Mouse (Mus musculus): ENCODE measurements around the gene 1700021F05Rik.

Gene 1700021F05Rik

DNA sequence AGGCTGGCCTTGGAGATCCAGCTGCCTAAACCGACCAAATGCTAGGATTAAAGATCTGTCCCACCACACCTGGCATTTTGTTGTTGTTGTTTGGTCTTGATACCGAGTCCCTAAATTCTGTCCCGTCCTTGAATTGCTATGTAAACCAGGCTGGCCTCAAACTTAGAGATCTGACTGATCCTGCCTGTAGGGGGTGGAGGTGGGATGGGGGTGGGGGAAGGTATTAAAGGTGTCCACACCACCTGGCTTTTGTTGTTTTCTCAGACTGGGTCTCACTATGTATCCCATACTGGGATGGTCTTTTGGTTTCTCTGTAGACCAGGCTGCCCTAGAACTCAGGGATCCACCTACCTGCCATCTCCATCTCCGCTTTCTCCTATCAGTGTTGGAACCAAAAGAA is 59.6 kb downstream of the 1700021F05Rik start:
- DNase-seq: no peak

DNA sequence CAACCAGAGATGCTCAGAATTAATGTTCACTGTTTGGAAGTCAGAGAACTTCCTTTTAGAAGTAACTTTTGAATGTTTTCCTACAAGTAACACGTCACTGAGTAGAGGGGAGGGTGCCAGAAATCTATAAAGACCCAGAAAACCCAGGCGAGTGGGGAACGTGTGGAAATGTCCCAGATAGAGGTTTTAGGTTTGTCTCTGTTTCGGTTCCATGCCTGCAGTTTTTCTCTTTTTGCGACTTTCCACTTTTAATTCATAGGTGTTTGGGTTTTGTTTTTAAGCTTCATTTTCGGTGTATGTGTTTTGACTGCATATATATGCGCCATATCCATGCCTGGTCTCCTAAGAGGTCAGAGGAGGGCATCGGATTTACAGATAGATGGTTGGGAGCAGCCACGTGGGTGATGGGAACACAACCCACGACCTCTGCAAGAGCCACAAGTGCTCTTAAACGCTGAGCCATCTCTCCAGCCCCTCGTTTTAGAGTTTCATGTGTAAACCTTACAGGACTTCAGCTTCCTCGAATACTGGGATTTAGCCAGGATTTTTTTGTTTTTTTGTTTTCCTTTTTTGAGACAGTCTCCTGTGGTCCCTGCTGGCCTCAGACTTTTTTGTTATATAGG is 60.5 kb downstream of the 1700021F05Rik start:
- no peak for DNase-seq

DNA sequence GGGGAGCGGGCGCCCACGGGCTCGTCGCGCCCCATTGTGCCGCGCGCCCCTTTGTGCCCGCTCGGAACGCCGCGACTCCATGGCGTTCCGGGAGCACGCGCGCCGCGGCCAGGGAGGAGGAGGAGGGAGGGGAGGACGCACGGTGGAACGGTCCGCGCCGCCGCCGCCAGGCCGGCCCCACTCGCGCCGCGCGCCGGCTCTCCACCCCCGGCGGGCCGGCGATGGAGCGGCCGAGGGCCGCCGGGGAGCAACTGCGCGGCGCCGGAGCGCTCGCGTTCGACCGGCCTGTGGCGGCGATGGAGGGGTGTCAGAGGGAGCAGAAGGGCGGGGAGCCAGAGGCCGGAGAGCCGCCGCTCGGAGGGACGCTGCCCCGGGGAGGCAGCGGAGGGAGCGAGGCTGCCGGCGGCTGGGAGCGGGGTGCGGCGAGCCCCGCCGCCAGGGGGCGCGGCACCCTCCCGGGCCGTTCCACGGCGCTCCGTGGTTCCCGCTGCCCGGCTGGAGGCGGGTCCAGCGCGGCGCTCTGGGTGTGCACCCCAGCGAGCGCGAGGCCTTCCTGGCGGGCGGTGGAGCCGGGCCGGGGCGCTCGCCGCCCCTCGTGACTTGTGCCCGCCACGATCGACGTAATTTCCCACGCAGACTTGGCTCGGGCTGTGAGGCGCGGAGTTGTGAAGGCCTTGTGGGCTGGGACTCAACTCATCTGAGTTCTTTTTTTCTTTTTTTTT is 61.2 kb downstream of the 1700021F05Rik start:
- DNase-seq: peak; percentile 86

DNA sequence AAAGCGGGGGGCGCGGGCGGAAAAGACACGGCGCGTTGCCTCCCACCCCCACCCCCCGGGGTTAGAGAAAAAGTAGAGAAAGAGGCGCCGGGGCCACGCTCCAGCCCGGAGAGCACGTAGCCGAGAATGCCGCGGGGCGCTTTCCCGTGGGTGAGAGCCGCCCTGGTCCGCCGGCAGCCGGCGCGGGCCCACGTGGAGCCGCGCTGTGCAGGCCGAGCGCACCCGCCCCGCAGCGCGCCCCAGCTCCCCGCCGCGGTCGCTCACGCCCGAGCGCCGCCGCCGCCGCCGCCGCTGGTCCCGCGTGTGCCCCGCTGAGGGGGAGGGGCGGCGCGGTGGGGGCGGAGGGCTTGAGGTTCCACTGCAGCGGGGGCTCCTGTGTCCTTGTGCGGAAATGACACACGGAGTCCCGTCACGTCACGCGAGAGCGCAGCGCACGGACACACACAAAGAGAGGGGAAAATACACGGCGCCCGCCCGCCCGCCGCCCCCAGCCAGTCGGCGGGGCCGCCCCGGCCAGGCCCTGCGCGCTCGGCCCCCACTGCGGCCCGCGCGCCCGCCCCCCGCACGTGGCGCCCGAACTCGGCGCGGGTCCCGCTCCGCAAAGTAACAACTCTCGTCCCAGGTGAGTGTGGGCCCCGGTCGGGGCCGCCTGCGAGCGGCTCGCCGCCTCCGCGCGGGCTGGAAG is 61.9 kb downstream of the 1700021F05Rik start, which contains the start of gene Bend3:
Bend3 (plus strand) TSS at position 81 of the 685 bp plus-strand sequence.
- peak; percentile 50 for DNase-seq

DNA sequence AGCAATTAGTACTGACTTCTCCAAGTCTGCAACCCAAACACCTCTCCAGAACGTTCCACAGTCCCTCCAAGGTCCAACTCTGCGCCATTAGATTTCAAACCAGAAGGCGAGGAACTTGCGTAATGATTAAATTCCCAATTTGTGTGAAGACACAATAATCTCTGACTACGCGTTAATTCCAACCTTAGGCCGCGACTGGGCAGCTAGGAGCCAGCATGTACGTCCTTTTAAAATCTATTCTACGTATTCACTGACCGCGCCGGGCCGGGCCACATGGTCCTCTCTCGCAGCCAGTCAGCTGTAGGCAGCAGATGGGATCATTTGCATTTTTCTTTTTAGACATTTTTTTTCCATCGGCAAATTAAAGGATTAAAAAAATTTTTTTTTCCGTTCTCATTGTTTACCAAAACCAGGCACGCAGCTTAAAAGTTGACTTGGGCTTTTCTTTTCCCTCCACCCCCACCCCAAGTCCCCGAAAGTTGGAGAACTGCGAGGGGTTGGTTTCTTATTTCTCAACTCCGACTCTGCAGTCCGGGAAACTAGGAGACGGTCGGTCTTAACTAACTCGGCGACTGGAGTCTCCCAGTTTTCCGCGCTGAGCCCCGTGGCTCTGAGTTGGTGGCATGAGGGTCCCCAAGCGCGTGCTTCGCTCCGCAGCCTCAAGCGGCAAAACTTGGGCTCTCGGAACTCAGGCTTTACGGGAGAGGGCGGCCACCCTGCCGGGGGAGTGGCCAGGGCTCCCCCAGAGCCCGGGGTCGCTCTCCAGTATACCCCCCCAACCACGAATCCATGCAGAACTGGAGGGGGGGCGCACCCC is 62.7 kb downstream of the 1700021F05Rik start:
- DNase-seq: peak; percentile 73

DNA sequence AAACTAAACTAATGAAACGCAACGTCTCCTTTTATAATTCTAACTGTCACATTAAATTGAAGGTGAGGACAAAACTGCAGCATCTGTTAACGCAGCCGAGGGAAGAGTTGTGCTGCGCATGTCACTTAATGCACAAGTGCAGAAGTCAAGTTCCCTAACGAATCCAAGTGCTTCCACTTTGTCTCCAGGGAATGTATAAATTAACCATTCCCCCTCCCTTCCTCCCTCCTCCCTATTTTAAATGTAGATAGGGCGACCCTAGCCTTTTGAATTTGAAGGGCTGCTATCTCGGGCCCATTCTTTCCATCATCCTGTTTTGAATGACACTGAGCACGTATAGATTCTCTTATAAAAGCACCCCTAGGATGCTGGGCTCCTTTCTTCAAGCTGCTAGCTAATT is 63.3 kb downstream of the 1700021F05Rik start:
- DNase-seq: no peak

DNA sequence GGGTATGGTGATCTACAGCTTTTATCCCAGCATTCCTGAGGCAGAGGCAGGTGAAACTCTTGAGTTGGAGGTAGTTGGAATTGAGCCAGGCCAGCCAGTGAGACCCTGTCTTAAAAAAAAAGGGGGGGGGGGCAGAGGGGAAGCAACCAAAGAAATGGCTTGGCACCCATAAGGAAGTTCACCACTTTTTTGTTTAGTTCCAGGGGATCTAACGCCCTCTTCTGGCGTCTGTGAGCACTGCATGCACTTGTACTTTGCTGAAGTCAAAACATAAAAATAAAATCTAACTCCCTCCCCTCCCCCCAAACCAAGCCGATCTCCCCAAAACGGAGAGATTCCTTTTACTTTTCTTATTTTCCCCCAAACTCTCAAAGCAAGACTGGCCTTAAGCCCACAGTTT is 65.4 kb downstream of the 1700021F05Rik start:
- DNase-seq: no peak

All from kidney, adult 11 months (tissue).